Mouse (Mus musculus) hindbrain, embryonic 16.5 days (tissue): ENCODE measurements at regions not wholly inside any gene's neighbourhood (a gene's known extent, or its start where the extent isn't known, plus 50 kb on each side); places are given as distances from the start of the nearest gene placed in this dataset.

ENCODE experiments used
- ATAC-seq: fragments of 200-750 bp; cut with Nextera tagmentation; 2 replicates; pipeline ENCODE4 v1.8.0; 2017; ENCODE audit warnings: moderate TSS enrichment, moderate library complexity
- H3K27ac ChIP-seq: fragments of 300-500 bp; sonication (generic); 2 replicates; pipeline ENCODE4 v1.5.1; 2014; ENCODE audit warnings: low read depth, mild to moderate bottlenecking, control low read depth, low read length, moderate library complexity
- H3K27me3 ChIP-seq: fragments of 300-500 bp; sonication (generic); replicated peaks from 2 replicates; pipeline ENCODE4 v1.6.1; 2014; ENCODE audit warnings: low read length; ENCODE audit not compliant: control insufficient read depth, insufficient read depth
- H3K36me3 ChIP-seq: fragments of 300-500 bp; sonication (generic); 2 replicates; pipeline ENCODE4 v1.6.1; 2014; ENCODE audit warnings: mild to moderate bottlenecking, low read length, moderate library complexity, mixed read lengths; ENCODE audit not compliant: control insufficient read depth, insufficient read depth
- H3K4me1 ChIP-seq: fragments of 300-500 bp; sonication (generic); 2 replicates; pipeline ENCODE4 v1.6.1; 2014; ENCODE audit warnings: low read depth, low read length; ENCODE audit not compliant: control insufficient read depth, insufficient read depth
- H3K4me2 ChIP-seq: fragments of 300-500 bp; sonication (generic); 2 replicates; pipeline ENCODE4 v1.6.1; 2014; ENCODE audit warnings: mild to moderate bottlenecking, low read length, control low read depth, moderate library complexity
- H3K4me3 ChIP-seq: fragments of 300-500 bp; sonication (generic); 2 replicates; pipeline ENCODE4 v1.5.1; 2014; ENCODE audit warnings: mild to moderate bottlenecking, low read length, control low read depth, moderate library complexity
- H3K9ac ChIP-seq: fragments of 300-500 bp; sonication (generic); 2 replicates; pipeline ENCODE4 v1.6.1; 2014; ENCODE audit warnings: low read depth, mild to moderate bottlenecking, control low read depth, low read length, moderate library complexity
- H3K9me3 ChIP-seq: fragments of 300-500 bp; sonication (generic); 2 replicates; pipeline ENCODE4 v1.6.1; 2014; ENCODE audit warnings: mild to moderate bottlenecking, low read length, moderate library complexity; ENCODE audit not compliant: control insufficient read depth
- WGBS: fragments of 180-500 bp; shearing (Covaris S2); extraction: QIAGEN DNeasy Blood & Tissue Kit; methylation state at CpG from one replicate; pipeline ENCODE4 v1.1.7; 2014; 5-methylcytosine and 5-hydroxymethylcytosine counted together

GRCm38 (mm10) chr19:21173896-21174483 is 98.1 kb upstream of the Zfand5 start:
- Histone ChIP-seq H3K9me3 (no peaks in the 10 kb centered on the region), H3K27me3 (no peaks in the 10 kb centered on the region), H3K27ac (no peak overlapping the region), H3K36me3 (no peaks in the 10 kb centered on the region), H3K4me1 (no peaks in the 10 kb centered on the region), H3K9ac (no peak overlapping the region), H3K4me2 (no peak overlapping the region), H3K4me3 (no peak overlapping the region)
- WGBS, result 75% methylated on average over 5 of the region's 5 CpGs
- ATAC-seq, result no peak

- Histone ChIP-seq H3K27me3 (no peaks in the 10 kb centered on the region), H3K4me1 (peaks cover 5% of the 10 kb centered on the region), H3K36me3 (no peaks in the 10 kb centered on the region), H3K9ac (no peak overlapping the region), H3K4me2 (no peak overlapping the region), H3K9me3 (no peaks in the 10 kb centered on the region), H3K4me3 (no peak overlapping the region), H3K27ac (no peak overlapping the region)
- no peak for ATAC-seq
- 67% methylated on average over 2 of the region's 2 CpGs for WGBS
These were observed 100.9 kb upstream of the Zfand5 start for GRCm38 (mm10) chr19:21171191-21171590.

- H3K4me1 ChIP-seq, result peaks cover 7% of the 10 kb centered on the region
These were observed 101.3 kb upstream of the Zfand5 start for GRCm38 (mm10) chr19:21170785-21171184.

GRCm38 (mm10) chr19:21166939-21167338 is 105.1 kb upstream of the Zfand5 start:
- Histone ChIP-seq H3K27me3 (no peaks in the 10 kb centered on the region), H3K9ac (no peak overlapping the region), H3K27ac (no peak overlapping the region), H3K4me1 (peaks cover 10% of the 10 kb centered on the region), H3K4me3 (no peak overlapping the region), H3K4me2 (no peak overlapping the region; the same call in 1 of the 2 replicates), H3K9me3 (no peaks in the 10 kb centered on the region), H3K36me3 (no peaks in the 10 kb centered on the region)
- 10% methylated on average over 4 of the region's 4 CpGs for WGBS
- ATAC-seq, result no peak

More at GRCm38 (mm10) chr19:21170785-21171184, 101.3 kb upstream of the Zfand5 start:
- Histone ChIP-seq H3K36me3 (no peaks in the 10 kb centered on the region), H3K4me2 (no peak overlapping the region), H3K27me3 (no peaks in the 10 kb centered on the region), H3K9me3 (no peaks in the 10 kb centered on the region), H3K9ac (no peak overlapping the region), H3K27ac (no peak overlapping the region), H3K4me3 (no peak overlapping the region)
- ATAC-seq, result no peak
- 56% methylated on average over 2 of the region's 2 CpGs for WGBS

GRCm38 (mm10) chr19:21166465-21166860 is 105.6 kb upstream of the Zfand5 start:
- Histone ChIP-seq H3K4me1 (peaks cover 10% of the 10 kb centered on the region), H3K27ac (peak overlapping the region; percentile 56; the same call in 1 of the 2 replicates), H3K27me3 (no peaks in the 10 kb centered on the region), H3K9me3 (no peaks in the 10 kb centered on the region), H3K4me3 (no peak overlapping the region; the same call in 1 of the 2 replicates), H3K4me2 (peak overlapping the region; percentile 36), H3K9ac (no peak overlapping the region), H3K36me3 (no peaks in the 10 kb centered on the region)
- 0 out of 2 replicates have a peak, but pooled peaks have one; percentile 38 for ATAC-seq
- WGBS, result 23% methylated on average over 5 of the region's 5 CpGs

- WGBS, result 12% methylated on average over 10 of the region's 10 CpGs
- peak overlapping the region; percentile 23; the same call in 1 of the 2 replicates for H3K27ac ChIP-seq
These were observed 106.2 kb upstream of the Zfand5 start for GRCm38 (mm10) chr19:21165763-21166464.

GRCm38 (mm10) chr19:21163978-21164377 is 108.1 kb upstream of the Zfand5 start:
- no peak for ATAC-seq
- Histone ChIP-seq H3K27me3 (no peaks in the 10 kb centered on the region), H3K4me1 (peaks cover 10% of the 10 kb centered on the region), H3K9me3 (no peaks in the 10 kb centered on the region), H3K4me3 (no peak overlapping the region), H3K36me3 (no peaks in the 10 kb centered on the region), H3K4me2 (no peak overlapping the region), H3K27ac (no peak overlapping the region), H3K9ac (no peak overlapping the region)
- WGBS, result 85% methylated on average over 2 of the region's 2 CpGs

More at GRCm38 (mm10) chr19:21165763-21166464, 106.2 kb upstream of the Zfand5 start:
- Histone ChIP-seq H3K4me2 (peak overlapping the region; percentile 36), H3K4me3 (no peak overlapping the region), H3K27me3 (no peaks in the 10 kb centered on the region), H3K4me1 (peaks cover 10% of the 10 kb centered on the region), H3K9me3 (no peaks in the 10 kb centered on the region), H3K9ac (no peak overlapping the region), H3K36me3 (no peaks in the 10 kb centered on the region)
- ATAC-seq, result peak; percentile 82

- ATAC-seq, result no peak
- H3K27me3 ChIP-seq, result no peaks in the 10 kb centered on the region
- no peaks in the 10 kb centered on the region for H3K36me3 ChIP-seq
- WGBS, result 4% methylated on average over 4 of the region's 4 CpGs
- H3K4me1 ChIP-seq, result peaks cover 4% of the 10 kb centered on the region
- no peak overlapping the region for H3K27ac ChIP-seq
- H3K9me3 ChIP-seq, result no peaks in the 10 kb centered on the region
- H3K4me2 ChIP-seq, result no peak overlapping the region
- H3K4me3 ChIP-seq, result no peak overlapping the region
- no peak overlapping the region for H3K9ac ChIP-seq
These were observed 111.1 kb upstream of the Zfand5 start for GRCm38 (mm10) chr19:21160946-21161345.
